Mouse (Mus musculus): ENCODE measurements around the gene Mdc1. TPM values are rescaled to one million over a fixed set of nuclear protein-coding genes. Genes with fewer than 3 reads are reported as not detected.

Mdc1 gene
- 22.3 and 26.1 TPM in 2 replicates for polyA plus RNA-seq (2016; fragmentation: Nextera tagmentation; extraction: Ambion mirVana)

DNA sequence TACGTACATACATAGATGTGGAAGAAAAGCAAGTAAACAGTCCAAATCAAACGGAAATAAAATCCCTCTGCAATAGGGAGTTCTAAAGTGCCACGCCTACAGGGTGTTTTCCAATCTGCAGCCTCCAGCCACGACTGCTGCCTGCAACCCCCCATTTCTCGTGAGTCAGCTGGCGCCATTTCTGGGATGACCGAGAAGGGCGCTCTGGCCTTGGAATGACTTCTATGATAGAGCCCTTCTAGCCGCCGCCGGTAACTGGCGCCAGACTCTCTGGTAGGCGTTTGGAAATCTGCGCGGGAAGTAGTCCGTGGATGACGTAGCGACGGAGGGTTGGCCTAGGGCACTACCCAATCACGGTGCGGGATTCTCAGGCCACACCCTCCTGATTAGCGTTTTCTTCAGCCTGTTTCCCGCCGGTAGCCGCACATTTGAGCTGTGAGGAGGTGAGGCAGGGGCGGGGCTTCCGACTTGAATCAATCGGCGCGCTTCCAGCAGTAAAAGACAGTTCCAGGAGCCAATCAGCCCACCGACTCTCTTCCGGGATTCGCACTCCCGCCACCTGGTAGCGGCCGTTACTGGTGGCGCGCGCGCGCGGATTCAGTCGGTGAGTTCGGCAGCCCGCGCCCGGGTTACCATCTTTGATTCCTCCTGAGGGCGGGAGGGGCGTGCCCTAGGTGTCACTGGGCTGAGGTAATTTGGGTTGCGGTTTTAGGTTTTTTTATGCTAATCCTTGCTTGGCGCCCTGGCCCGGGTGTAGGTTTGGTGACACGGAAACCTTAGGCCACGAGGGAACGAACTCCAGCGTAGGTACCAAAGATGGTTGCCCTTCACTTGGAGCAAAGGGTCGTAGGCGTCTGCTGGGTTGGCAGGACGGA lies at the start of gene Mdc1:
Mdc1 (plus strand) TSS at position 440 of the 875 bp plus-strand sequence.
- Histone ChIP-seq H3K9ac (peak within 1 kb of the TSS; percentile 64), H3K9me3 (no peaks in the 10 kb centered on the region), H3K27me3 (no peaks in the 10 kb centered on the region), H3K4me1 (peaks cover 23% of the 10 kb centered on the region), H3K4me2 (peak within 1 kb of the TSS; percentile 58), H3K36me3 (replicated peaks) (peaks cover 26% of the 10 kb centered on the region), H3K4me3 (replicated peaks) (peak within 1 kb of the TSS; percentile 61), H3K27ac (peak within 1 kb of the TSS; percentile 86)
- ATAC-seq (ENCODE audit: low FRiP score) = peak; percentile 92
- WGBS = under 1% methylated on average over 59 of the region's 59 CpGs

DNA sequence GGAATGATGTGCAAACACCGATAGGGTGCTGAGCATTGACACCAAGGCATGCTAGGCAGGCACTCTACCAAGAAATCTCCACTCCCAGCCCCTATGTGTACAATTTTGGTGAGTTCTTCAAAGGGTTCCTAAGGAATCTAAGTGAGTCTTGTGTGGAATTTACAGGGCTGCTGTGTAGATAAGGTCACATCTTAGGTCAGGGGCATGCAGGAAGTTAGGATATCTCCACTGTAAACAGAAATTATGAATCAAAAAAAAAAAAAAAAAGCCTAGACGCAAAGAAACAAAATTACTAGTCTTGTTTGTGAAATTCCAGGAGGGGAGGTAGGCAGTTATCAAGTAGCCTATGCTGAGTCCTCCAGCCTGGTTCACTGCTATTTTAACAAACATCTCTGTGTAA lies 48.5 kb upstream of the Mdc1 start:
- no peaks in the 10 kb centered on the region for H3K4me1 ChIP-seq
- WGBS = 93% methylated on average over 2 of the region's 2 CpGs
- H3K4me3 ChIP-seq (replicated peaks) = no peak overlapping the region
- H3K4me2 ChIP-seq = no peak overlapping the region
- H3K27ac ChIP-seq = no peak overlapping the region
- ATAC-seq (ENCODE audit: low FRiP score) = no peak
- no peaks in the 10 kb centered on the region for H3K27me3 ChIP-seq
- H3K9me3 ChIP-seq = no peaks in the 10 kb centered on the region
- H3K36me3 ChIP-seq (replicated peaks) = no peaks in the 10 kb centered on the region
- no peak overlapping the region for H3K9ac ChIP-seq

DNA sequence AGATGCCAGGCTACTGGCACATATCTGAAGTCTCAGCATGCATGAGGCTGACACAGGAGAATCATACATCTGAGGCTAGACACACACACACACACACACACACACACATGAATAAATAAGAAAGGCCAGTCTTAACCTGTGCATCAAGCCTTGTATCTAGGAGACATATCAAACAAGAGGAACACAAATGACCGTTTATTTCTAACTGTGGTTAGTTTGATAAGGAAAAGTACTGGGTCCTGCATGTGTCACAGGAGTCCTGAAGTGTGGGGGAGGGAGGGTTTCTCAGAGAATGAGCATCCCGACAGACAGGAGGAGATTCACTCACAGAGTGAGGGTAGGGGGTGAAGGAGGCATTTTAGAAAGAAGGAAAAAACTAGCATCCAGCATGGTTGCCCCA lies 46.2 kb upstream of the Mdc1 start:
- Histone ChIP-seq H3K27me3 (no peaks in the 10 kb centered on the region), H3K9ac (no peak overlapping the region), H3K9me3 (no peaks in the 10 kb centered on the region), H3K36me3 (replicated peaks) (no peaks in the 10 kb centered on the region), H3K27ac (no peak overlapping the region), H3K4me1 (no peaks in the 10 kb centered on the region), H3K4me3 (replicated peaks) (no peak overlapping the region), H3K4me2 (no peak overlapping the region)
- WGBS = 59% methylated on average over 2 of the region's 2 CpGs
- ATAC-seq (ENCODE audit: low FRiP score) = no peak

- Histone ChIP-seq H3K27me3 (no peaks in the 10 kb centered on the region), H3K4me2 (no peak overlapping the region), H3K27ac (no peak overlapping the region), H3K36me3 (replicated peaks) (no peaks in the 10 kb centered on the region), H3K4me1 (no peaks in the 10 kb centered on the region), H3K9me3 (no peaks in the 10 kb centered on the region), H3K9ac (no peak overlapping the region), H3K4me3 (replicated peaks) (no peak overlapping the region)
- WGBS = 75% methylated on average over 6 of the region's 6 CpGs
- no peak for ATAC-seq (ENCODE audit: low FRiP score)
Measured at GRCm38 (mm10) chr17:35795656-35796055, 45.7 kb upstream of the Mdc1 start.

GRCm38 (mm10) chr17:35796835-35797234 lies 44.5 kb upstream of the Mdc1 start:
- no peak overlapping the region for H3K9ac ChIP-seq
- no peaks in the 10 kb centered on the region for H3K36me3 ChIP-seq (replicated peaks)
- H3K27ac ChIP-seq = no peak overlapping the region
- WGBS = 68% methylated on average over 5 of the region's 5 CpGs
- no peak overlapping the region for H3K4me2 ChIP-seq
- H3K27me3 ChIP-seq = no peaks in the 10 kb centered on the region
- no peak overlapping the region for H3K4me3 ChIP-seq (replicated peaks)
- no peak for ATAC-seq (ENCODE audit: low FRiP score)
- no peaks in the 10 kb centered on the region for H3K9me3 ChIP-seq
- H3K4me1 ChIP-seq = no peaks in the 10 kb centered on the region

DNA sequence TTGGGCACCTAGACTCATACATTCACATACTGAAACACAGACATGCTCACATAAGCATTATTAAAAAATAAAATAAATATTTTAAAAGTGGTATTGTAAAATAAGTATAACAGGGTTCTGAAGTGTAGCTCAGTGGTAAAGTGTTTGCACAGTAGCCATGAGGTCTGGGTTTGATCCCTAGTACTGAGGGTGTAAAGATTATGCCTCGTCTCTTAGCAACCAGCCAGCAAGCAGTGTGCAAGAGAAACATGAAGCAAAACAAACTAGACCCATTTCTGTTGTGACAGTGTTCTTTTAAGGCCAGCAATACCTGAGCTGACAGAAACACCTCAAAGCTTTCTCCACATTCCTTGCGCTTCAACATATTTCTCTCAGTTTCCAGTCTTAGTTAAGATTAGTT lies 40.4 kb upstream of the Mdc1 start:
- WGBS = 75% methylated on average over 2 of the region's 2 CpGs
- Histone ChIP-seq H3K27ac (no peak overlapping the region), H3K9ac (no peak overlapping the region), H3K4me3 (replicated peaks) (no peak overlapping the region), H3K4me1 (peaks cover 4% of the 10 kb centered on the region; the same call in 1 of the 2 replicates), H3K9me3 (no peaks in the 10 kb centered on the region), H3K4me2 (no peak overlapping the region), H3K27me3 (no peaks in the 10 kb centered on the region), H3K36me3 (replicated peaks) (no peaks in the 10 kb centered on the region)
- no peak for ATAC-seq (ENCODE audit: low FRiP score)

DNA sequence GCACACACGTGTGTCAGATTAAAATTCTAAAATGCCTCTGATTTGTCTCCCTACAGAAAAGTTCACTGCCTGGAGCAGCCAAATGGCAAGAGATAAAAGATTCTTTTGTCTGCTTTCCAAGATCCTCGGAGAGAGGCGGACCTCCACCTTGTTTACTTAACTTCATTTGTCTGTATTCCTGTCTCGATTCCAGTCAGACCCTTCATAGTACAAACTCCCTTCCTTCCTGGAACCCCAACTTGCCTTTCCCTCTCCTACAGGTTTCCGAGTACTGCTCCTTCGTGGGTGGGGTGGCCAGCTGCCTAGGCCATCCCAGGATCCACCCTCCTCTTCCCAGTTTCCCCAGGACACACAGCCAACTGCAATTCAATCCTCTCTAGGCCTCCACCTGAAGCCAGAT lies 38.3 kb upstream of the Mdc1 start:
- no peaks in the 10 kb centered on the region for H3K36me3 ChIP-seq (replicated peaks)
- peaks cover 4% of the 10 kb centered on the region; the same call in 1 of the 2 replicates for H3K4me1 ChIP-seq
- no peak overlapping the region for H3K9ac ChIP-seq
- no peaks in the 10 kb centered on the region for H3K27me3 ChIP-seq
- no peaks in the 10 kb centered on the region for H3K9me3 ChIP-seq
- ATAC-seq (ENCODE audit: low FRiP score) = no peak
- WGBS = 61% methylated on average over 6 of the region's 6 CpGs
- H3K4me2 ChIP-seq = no peak overlapping the region
- H3K4me3 ChIP-seq (replicated peaks) = no peak overlapping the region
- H3K27ac ChIP-seq = no peak overlapping the region

DNA sequence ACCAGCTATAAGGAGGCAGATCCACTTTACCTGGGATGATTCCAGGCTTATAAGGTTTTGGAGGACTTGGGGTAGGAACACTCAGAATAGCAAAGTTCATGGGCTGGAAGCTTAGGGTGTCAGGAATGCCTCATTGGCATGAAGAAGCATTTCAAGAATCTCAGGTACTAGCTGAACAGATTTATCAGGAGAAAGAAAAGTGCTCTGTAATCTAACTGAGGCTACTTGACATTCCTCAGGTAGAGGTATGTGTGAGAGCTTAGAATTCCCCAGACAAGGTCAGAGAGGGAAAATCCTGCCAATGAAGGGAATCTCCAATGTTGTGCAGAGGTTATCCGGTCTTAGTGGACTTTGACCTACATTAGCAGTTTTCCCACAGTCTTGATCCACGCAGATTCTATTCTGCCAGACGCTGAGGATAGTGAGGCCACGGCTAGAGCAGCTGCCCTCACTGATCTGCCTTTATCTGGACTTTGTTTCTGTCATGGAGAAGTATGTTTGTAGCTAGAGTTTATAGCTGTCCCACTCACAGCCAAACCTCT lies 37.4 kb upstream of the Mdc1 start:
- no peak overlapping the region for H3K27ac ChIP-seq
- H3K36me3 ChIP-seq (replicated peaks) = no peaks in the 10 kb centered on the region
- ATAC-seq (ENCODE audit: low FRiP score) = no peak
- H3K4me1 ChIP-seq = peaks cover 4% of the 10 kb centered on the region; the same call in 1 of the 2 replicates
- no peak overlapping the region for H3K4me3 ChIP-seq (replicated peaks)
- no peak overlapping the region for H3K4me2 ChIP-seq
- H3K9ac ChIP-seq = no peak overlapping the region
- 88% methylated on average over 4 of the region's 4 CpGs for WGBS
- H3K9me3 ChIP-seq = no peaks in the 10 kb centered on the region
- no peaks in the 10 kb centered on the region for H3K27me3 ChIP-seq

DNA sequence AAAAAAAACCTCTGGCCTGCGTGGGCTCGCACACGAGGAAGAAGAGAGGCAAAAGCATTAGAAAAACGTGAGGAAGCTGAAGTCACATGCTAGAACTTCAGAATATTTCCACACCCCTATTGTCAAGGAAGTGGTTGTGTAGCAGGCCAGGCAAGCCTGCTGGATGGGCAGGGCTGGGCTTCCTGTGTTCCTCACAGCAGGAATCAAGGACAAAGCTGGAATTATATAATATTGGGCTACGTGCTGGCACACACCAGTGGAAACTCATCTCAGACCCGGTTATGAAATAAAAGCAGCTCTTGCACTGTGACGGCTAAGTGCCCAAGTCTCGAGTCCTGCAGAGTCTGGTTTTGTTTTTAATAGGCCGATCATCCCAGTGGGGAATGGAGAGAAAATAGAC lies 33.2 kb upstream of the Mdc1 start:
- ATAC-seq (ENCODE audit: low FRiP score) = no peak
- no peak overlapping the region for H3K4me3 ChIP-seq (replicated peaks)
- H3K4me2 ChIP-seq = no peak overlapping the region
- H3K9me3 ChIP-seq = no peaks in the 10 kb centered on the region
- no peaks in the 10 kb centered on the region for H3K27me3 ChIP-seq
- H3K27ac ChIP-seq = no peak overlapping the region
- H3K36me3 ChIP-seq (replicated peaks) = no peaks in the 10 kb centered on the region
- H3K4me1 ChIP-seq = peaks cover 1% of the 10 kb centered on the region; the same call in 1 of the 2 replicates
- 77% methylated on average over 9 of the region's 9 CpGs for WGBS
- no peak overlapping the region for H3K9ac ChIP-seq

- H3K9ac ChIP-seq = no peak overlapping the region
- WGBS = 89% methylated on average over 11 of the region's 11 CpGs
- H3K9me3 ChIP-seq = no peaks in the 10 kb centered on the region
- ATAC-seq (ENCODE audit: low FRiP score) = no peak
- H3K36me3 ChIP-seq (replicated peaks) = no peaks in the 10 kb centered on the region
- peaks cover 3% of the 10 kb centered on the region; the same call in 1 of the 2 replicates for H3K4me1 ChIP-seq
- no peaks in the 10 kb centered on the region for H3K27me3 ChIP-seq
- no peak overlapping the region for H3K27ac ChIP-seq
- H3K4me2 ChIP-seq = no peak overlapping the region
- no peak overlapping the region for H3K4me3 ChIP-seq (replicated peaks)
Measured at GRCm38 (mm10) chr17:35809395-35809794, 31.9 kb upstream of the Mdc1 start.

DNA sequence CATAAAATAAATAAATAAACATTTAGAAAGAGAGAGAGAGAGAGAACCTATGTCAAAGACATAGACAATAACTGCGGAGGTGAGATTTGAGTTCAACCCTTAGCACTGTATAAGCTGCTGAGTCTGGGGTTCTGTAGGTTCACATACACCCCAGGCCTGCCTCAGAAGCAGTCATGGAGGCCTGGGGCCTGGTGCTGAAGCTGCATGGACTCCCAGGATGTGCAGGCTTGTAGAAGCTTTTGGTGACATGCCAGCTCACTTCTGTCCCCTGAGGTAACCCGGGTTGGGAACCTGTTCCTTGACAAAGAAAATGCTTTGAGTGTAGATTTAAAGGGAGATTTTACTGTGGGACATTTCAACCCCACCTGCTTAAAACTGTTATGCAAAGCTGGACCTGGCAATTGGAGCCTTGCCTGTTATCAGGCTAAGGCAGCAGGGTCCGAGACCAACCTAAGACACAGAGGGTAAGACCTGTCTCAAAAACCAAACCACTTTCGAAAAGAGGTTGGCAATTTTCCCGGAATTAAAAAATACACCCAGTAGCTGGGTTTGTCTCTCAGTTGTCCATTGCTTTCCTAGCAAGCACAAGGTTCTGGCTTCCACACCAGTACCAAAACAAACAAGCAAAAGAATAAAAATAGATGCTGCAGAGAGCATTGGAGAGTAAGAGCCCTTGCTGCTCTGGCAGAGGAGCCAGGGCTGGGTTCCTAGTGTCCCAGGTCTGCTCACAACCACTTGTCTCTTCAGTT lies 30.2 kb upstream of the Mdc1 start:
- no peak for ATAC-seq (ENCODE audit: low FRiP score)
- no peak overlapping the region for H3K4me3 ChIP-seq (replicated peaks)
- no peak overlapping the region for H3K9ac ChIP-seq
- no peak overlapping the region for H3K4me2 ChIP-seq
- peaks cover 3% of the 10 kb centered on the region; the same call in 1 of the 2 replicates for H3K4me1 ChIP-seq
- H3K27me3 ChIP-seq = no peaks in the 10 kb centered on the region
- no peak overlapping the region for H3K27ac ChIP-seq
- no peaks in the 10 kb centered on the region for H3K9me3 ChIP-seq
- WGBS = 89% methylated on average over 5 of the region's 5 CpGs
- H3K36me3 ChIP-seq (replicated peaks) = no peaks in the 10 kb centered on the region

DNA sequence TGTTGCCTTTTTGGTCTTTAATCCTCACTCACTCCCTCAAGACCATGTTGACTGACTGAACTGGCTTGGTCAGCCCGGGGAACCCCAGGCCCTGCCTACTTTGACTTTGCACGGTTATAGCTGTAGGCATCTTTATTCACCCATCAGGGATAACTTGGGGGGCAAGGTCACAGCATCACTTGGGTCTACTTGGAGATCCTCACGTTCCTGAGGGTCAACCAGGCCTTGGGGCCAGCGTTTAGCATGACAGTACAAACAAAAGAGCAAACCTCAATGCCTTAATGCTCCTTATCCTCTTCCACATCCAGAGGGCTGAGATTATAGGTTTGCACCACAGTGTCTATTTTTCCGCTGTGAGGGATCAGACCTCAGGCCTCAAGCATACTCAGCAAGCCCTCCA lies 29.0 kb upstream of the Mdc1 start:
- Histone ChIP-seq H3K4me2 (no peak overlapping the region), H3K4me3 (replicated peaks) (no peak overlapping the region), H3K4me1 (peaks cover 8% of the 10 kb centered on the region), H3K9ac (no peak overlapping the region), H3K27me3 (no peaks in the 10 kb centered on the region; the same call in 1 of the 2 replicates), H3K9me3 (no peaks in the 10 kb centered on the region), H3K27ac (no peak overlapping the region), H3K36me3 (replicated peaks) (no peaks in the 10 kb centered on the region)
- ATAC-seq (ENCODE audit: low FRiP score) = no peak
- 79% methylated on average over 5 of the region's 5 CpGs for WGBS

Measured in forebrain, embryonic 12.5 days (tissue).